Mouse (Mus musculus) right cerebral cortex, postnatal 10 days (tissue): ENCODE data around the gene Psma1.

Experiments used
- DNase-seq, 2 experiments: peaks; one replicate each; pipeline ENCODE4 v3.0.0; 2021; ENCODE audit warnings: low spot score in 2 of 2

Psma1 gene

DNA sequence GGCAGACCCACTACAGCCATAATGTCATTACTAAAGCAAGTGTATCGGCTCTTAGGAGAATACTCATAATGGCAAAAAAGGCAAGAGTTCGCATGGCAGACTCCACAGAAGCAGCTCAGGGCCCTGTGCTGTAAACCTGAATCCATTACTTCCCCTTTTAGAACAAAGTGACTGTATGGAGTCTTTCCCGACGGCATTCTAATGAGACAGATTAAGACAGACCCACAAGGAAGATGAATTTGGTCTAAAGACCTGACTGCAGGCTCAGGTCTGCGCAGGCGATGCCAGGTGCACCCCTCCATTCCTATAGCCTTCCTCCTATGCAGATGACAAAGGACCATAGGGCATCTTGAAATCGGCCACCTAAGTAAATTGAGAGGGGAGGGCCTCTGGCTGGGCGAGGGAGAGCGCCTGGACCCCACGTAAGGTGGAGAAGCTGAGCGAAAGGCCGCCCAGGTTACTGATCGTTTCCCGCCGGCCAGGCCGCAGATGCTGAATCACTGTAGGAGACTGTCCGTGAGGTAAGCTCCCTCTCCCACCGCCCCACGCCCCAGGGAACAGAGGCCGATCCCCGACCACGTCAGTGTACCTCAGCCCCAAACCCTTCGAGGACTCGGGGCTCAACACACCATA is 430 bp downstream of the Psma1 start:
- no peak for DNase-seq

DNA sequence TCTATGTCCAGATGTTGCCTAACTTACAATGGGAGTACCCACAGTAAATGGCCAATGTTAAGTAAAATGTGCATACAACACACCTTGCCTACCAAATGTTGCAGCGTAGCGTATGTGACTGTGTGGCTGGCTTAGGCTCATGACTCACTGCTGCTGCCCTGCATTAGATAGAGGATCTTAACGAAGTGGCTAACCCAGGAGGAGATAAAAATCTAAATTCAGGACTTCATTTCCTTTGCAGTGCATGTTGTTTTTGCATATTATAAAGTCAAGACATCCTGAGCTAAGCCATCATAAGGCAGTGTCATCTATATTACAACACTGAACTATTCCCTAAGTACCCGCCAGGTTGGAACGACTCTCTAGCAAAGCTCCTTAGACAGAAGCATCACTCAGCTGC is 7.5 kb downstream of the Psma1 start:
- DNase-seq = no peak

GRCm38 (mm10) chr7:114253885-114254833 is 21.8 kb downstream of the Psma1 start, which contains the start of gene Copb1:
Copb1 (minus strand) TSS chr7:114254711.
- DNase-seq = peak; percentile 95 to 96

DNA sequence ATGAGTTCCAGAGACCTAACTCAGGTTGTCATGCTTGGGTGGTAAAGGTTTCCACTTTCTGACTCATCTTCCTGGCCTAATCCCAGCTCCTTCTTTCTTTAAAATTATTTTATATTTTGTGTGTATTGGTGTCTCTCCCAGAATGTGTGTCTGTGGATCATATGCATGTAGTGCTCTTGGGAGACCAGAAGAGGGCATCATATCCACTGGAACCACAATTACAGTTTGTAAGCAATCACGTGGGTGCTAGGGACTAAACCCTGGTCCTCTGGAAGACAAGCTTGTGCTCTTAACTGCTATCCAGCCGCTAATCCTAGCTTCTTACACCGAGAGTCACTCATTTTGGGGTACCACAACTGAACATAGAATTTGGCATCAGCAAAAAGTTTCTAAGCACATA is 24.2 kb downstream of the Psma1 start:
- DNase-seq = no peak

DNA sequence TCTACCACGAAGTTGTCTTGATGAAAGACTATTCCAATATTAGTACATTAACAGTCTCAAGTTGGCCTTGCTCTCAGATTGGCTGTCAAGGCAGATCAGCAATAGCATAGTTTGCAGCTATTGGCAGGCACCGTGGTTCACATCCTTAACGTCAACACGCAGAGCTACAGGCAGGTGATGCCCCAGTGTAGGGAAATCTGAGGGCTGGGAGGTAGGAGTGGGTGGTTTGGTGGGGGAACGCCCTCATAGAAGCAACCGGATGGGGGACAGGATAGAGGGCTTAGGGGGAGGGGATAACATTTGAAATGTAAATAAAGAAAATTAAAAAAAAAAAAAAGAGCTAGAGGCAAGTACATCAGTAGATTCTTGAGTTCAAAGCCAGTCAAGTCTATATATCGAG is 41.9 kb downstream of the Psma1 start:
- DNase-seq = no peak

DNA sequence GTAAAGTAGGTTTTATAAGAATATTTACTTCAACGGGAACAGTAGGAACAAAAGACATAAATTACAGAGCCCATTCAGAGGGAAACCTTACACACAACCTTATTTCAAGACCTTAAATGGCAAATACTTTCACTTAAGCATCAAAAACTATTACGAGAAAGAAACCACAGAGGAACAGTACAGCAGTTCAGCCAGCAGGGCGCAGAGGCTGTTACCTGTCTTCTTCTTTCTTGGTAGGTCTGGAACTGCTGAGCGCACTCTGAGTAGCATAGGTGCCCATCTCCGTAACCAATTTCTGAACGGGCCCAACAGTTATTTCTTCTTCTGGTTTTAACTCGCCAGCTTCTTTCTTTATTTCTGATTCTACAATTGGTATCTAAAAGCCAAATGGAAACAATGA is 42.9 kb downstream of the Psma1 start:
- no peak for DNase-seq

- DNase-seq = no peak
Observed at GRCm38 (mm10) chr7:114231857-114232256, 44.1 kb downstream of the Psma1 start.

GRCm38 (mm10) chr7:114226521-114226920 is 49.4 kb downstream of the Psma1 start:
- DNase-seq = no peak

- DNase-seq = no peak
Observed at GRCm38 (mm10) chr7:114220433-114220832, 55.5 kb downstream of the Psma1 start.

- no peak for DNase-seq
Observed at GRCm38 (mm10) chr7:114216908-114217307, 59.0 kb downstream of the Psma1 start.
